Mouse (Mus musculus) leukemia stem cell, adult 10-12 weeks (primary cell): ENCODE measurements around the gene Cyp11a1. TPM values are rescaled to one million over a fixed set of nuclear protein-coding genes. Genes with fewer than 3 reads are reported as not detected.

Source experiments
- polyA plus RNA-seq: library from polyadenylated mRNA; stranded (reverse); fragments of >175 nt; gene quantifications from 2 replicates; pipeline ENCODE4 v1.2.3, GENCODE M21; 2012; ENCODE audit warnings: low replicate concordance

The Cyp11a1 gene
- 0.22 TPM in 1 of 2 replicates, not detected in the other for polyA plus RNA-seq

DNA sequence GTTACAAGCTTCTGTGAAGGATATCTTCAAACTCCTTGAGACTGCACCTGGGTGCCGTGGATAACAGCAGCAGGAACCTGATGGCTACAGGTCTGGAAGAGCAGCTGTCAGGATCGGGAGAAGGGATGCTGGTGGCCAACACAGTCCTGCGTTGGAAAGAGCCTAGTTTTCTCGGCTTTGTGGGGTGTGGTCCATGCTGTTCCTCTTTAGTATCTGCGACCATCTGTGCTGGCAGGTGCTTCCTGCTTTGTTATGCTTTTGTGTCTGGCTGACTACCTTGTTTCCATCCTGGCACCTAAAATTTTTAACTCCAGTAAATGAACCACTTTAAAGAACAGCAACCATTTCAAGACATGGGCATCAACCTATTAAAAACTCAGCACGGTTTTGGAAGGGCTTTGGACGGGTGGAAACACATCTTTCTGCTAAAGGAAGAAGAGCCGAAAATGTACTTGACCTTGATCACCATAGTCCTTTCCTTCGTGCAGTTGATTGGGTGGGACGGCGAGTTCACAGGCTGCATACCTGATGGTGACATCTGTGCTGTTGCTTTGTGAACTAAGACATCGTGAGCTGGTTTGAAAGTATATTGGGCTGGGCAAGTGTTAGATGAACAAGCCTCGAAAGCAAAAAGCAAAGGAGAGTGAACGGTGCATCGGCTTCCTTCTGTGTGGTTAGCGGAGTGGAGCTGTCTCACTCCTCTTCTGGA, at the start of gene Cyp11a1:
Gene Cyp11a1 (plus strand): TSS at position 659 of the 709 bp plus-strand sequence.

DNA sequence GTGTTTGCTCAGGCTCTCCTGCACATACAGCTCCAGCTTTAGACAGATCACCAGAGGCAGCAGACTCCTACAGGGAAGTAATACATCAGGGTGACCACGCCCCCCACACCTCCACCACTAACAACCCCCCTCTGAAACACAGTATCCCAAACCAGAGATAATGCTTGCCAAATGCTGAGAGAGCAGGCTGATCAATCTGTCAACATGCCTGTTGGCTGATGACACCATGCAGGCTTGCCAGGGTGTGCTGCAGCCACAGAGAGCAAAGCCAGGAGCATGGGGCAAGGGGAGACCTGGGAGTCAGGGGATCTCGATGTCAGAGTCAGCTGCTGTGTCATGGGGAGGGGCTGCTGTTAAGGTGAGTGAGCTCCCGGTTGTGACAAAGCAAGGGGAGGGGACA, 57.3 kb downstream of the Cyp11a1 start, which contains the start of gene Stra6:
Gene Stra6 (plus strand): TSS at position 258 of the 400 bp plus-strand sequence.

Other genes starting within 250 kb of the Cyp11a1 start
- 41.0 and 44.7 TPM in 2 replicates for gene Clk3, start 240.6 kb upstream of the Cyp11a1 start, polyA plus RNA-seq
- 6.4 and 22.1 TPM in 2 replicates for gene Arid3b, start 169.6 kb upstream of the Cyp11a1 start, polyA plus RNA-seq
- gene Ubl7, start 95.4 kb upstream of the Cyp11a1 start, polyA plus RNA-seq, result 89.3 and 114 TPM in 2 replicates
- 4.4 and 14.0 TPM in 2 replicates for gene Sema7a, start 66.3 kb upstream of the Cyp11a1 start, polyA plus RNA-seq
- 0.12 and 0.38 TPM in 2 replicates for gene Stra6, start 57.4 kb downstream of the Cyp11a1 start, polyA plus RNA-seq
- gene Ccdc33, start 112.4 kb downstream of the Cyp11a1 start, polyA plus RNA-seq, result not detected in 2 replicates
- gene Islr, start 197.9 kb downstream of the Cyp11a1 start, polyA plus RNA-seq, result 0.48 and 1.2 TPM in 2 replicates
- 0.54 and 0.81 TPM in 2 replicates for gene Islr2, start 197.9 kb downstream of the Cyp11a1 start, polyA plus RNA-seq
- 87.3 and 431 TPM in 2 replicates for gene Pml, start 243.4 kb downstream of the Cyp11a1 start, polyA plus RNA-seq
- gene Stoml1, start 246.8 kb downstream of the Cyp11a1 start, polyA plus RNA-seq, result 7.5 and 9.0 TPM in 2 replicates